Comparison of ENCODE assay signal across 10 mouse cellular contexts in the genomic region with DNA sequence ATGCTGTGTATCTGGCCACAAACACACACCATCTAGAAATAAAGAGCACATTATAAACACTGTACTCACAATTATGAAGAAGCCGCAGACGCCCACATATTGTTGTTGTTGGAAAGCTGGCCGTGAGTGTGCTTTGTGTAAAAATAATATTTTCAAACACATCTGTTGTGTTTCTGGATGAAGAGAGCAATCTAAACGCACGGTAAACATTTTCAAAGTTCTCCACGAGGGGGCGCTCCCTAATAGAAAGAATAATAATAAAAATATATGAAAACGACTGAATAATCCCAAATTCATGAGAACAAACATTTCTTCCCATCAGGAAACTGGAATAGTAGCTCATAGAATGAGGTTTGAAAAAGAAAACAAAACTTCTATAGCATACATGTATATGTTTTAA.
A peak's percentile ranks its signal among the peaks of the same experiment; 100 is the strongest.
DNase-seq lines count a peak whose midpoint lies in the region; ATAC-seq and TF ChIP-seq lines count a peak whose summit lies in the region.
"Had no signal": no experiment of that assay in that cellular context is flagged by ENCODE, and none has a peak within 500 bp of the region (broad histone marks: within the 10 kb centered on the region; RNA-seq: fewer than 3 reads in every experiment).

No protein-coding gene starts in this region.

- peak; percentile 47 for TF ChIP-seq CTCF in Patski (IDR thresholded peaks at IDR 0.05)
- TF ChIP-seq CTCF in hindbrain, postnatal 0 days (IDR thresholded peaks at IDR 0.05; ENCODE audit: low read depth) = peak; percentile 60

- H3K4me2 ChIP-seq in kidney, embryonic 16.5 days (replicated peaks; ENCODE audit: low read depth, low read length) = no peak overlapping the region
- 0 out of 2 replicates have a peak overlapping the region, but pooled peaks have one; percentile 3 for H3K4me2 ChIP-seq in hindbrain, postnatal 0 days (ENCODE audit: low read depth, low read length)
- H3K4me2 ChIP-seq: embryonic facial prominence, embryonic 13.5 days had no signal

- in situ Hi-C loops in Patski (cut with MboI; ENCODE audit: low pct_unique_long_range_greater_than_20kb) = loop anchor here (10.0 kb wide), 2 partner anchors 498 to 778 kb away; no protein-coding TSS in a partner anchor

- H3K9me3 ChIP-seq in kidney, embryonic 16.5 days (ENCODE audit: low read length) = no peaks in the 10 kb centered on the region
- H3K9me3 ChIP-seq in hindbrain, postnatal 0 days (ENCODE audit: low read length) = no peaks in the 10 kb centered on the region
- H3K9me3 ChIP-seq: embryonic facial prominence, embryonic 13.5 days had no signal

- no peaks in the 10 kb centered on the region for H3K4me1 ChIP-seq in kidney, embryonic 16.5 days (ENCODE audit: insufficient read depth, low read length)
- H3K4me1 ChIP-seq in hindbrain, postnatal 0 days (ENCODE audit: insufficient read depth, low read length) = no peaks in the 10 kb centered on the region
- H3K4me1 ChIP-seq: embryonic facial prominence, embryonic 13.5 days had no signal

- POLR2A ChIA-PET in Patski (lab: Charles Lee) = no interaction called here

- no peaks in the 10 kb centered on the region for H3K27me3 ChIP-seq in kidney, embryonic 16.5 days (ENCODE audit: insufficient read depth, low read length)
- H3K27me3 ChIP-seq in Patski = no peaks in the 10 kb centered on the region
- no peaks in the 10 kb centered on the region for H3K27me3 ChIP-seq in hindbrain, postnatal 0 days (ENCODE audit: insufficient read depth, low read length)
- H3K27me3 ChIP-seq: embryonic facial prominence, embryonic 13.5 days had no signal

- peak; percentile 17 to 38 for DNase-seq in cerebellum, adult 18-20 months
- no peak for DNase-seq in cerebellum, adult 11-12 months
- DNase-seq in kidney, postnatal 10 days = peak; percentile 33
- DNase-seq in Patski (ENCODE audit: low read depth, low spot score) = no peak
- DNase-seq in hindbrain, postnatal 0 days (ENCODE audit: low spot score) = peak; percentile 77
- peak; percentile 61 to 67 for DNase-seq in right cerebral cortex, adult 2 months (ENCODE audit: low spot score in 2 of 2)
- no peak for DNase-seq in heart, adult 8-10 months (ENCODE audit: low spot score)

- CTCF ChIA-PET in Patski (lab: Charles Lee) = interaction anchor here (1.2 to 1.3 kb wide), 2 partner anchors 9 to 42 kb away, joined by 3 read pairs; no protein-coding TSS in a partner anchor

- no peak for ATAC-seq in kidney, embryonic 16.5 days (ENCODE audit: low FRiP score, low TSS enrichment)
- ATAC-seq in Patski = no peak
- no peak for ATAC-seq in hindbrain, postnatal 0 days

- H3K4me3 ChIP-seq in kidney, embryonic 16.5 days (ENCODE audit: low read length) = no peak overlapping the region
- no peak overlapping the region for H3K4me3 ChIP-seq in hindbrain, postnatal 0 days (ENCODE audit: low read length)
- H3K4me3 ChIP-seq: embryonic facial prominence, embryonic 13.5 days; myocyte had no signal

- H3K9ac ChIP-seq in kidney, embryonic 16.5 days (replicated peaks; ENCODE audit: low read length) = no peak overlapping the region
- H3K9ac ChIP-seq in hindbrain, postnatal 0 days (replicated peaks; ENCODE audit: low read length) = no peak overlapping the region
- H3K9ac ChIP-seq: embryonic facial prominence, embryonic 13.5 days had no signal

- 12% methylated on average over 8 of the region's 8 CpGs for WGBS in kidney, embryonic 16.5 days
- 15% methylated on average over 8 of the region's 8 CpGs for WGBS in hindbrain, postnatal 0 days

- no peaks in the 10 kb centered on the region for H3K36me3 ChIP-seq in kidney, embryonic 16.5 days (ENCODE audit: insufficient read depth, low read length)
- no peaks in the 10 kb centered on the region for H3K36me3 ChIP-seq in hindbrain, postnatal 0 days (ENCODE audit: insufficient read depth, low read length)
- H3K36me3 ChIP-seq: embryonic facial prominence, embryonic 13.5 days had no signal

- no peak overlapping the region for H3K27ac ChIP-seq in kidney, embryonic 16.5 days (ENCODE audit: low read length)
- H3K27ac ChIP-seq in hindbrain, postnatal 0 days = peak overlapping the region; percentile 2; the same call in 1 of the 2 replicates
- H3K27ac ChIP-seq: embryonic facial prominence, embryonic 13.5 days had no signal

Comparison
In these comparisons a context has a peak if more than half of its experiments do, and no peak if none do; other contexts are left out.
1. DNase-seq: peak in cerebellum, adult 18-20 months (2 of 2), kidney, postnatal 10 days (single experiment), hindbrain, postnatal 0 days (single experiment) and right cerebral cortex, adult 2 months (2 of 2); none in cerebellum, adult 11-12 months (single experiment), Patski (single experiment) and heart, adult 8-10 months (single experiment).